Mouse (Mus musculus): ENCODE results near the gene 4933427D14Rik. TPM values are rescaled to one million over a fixed set of nuclear protein-coding genes. Genes with fewer than 3 reads are reported as not detected.
"Not testable (repeated sequence)": the region's sequence is repeated elsewhere in the genome, so short reads cannot be mapped to it uniquely, and the experiment has no call there.

Gene 4933427D14Rik
- polyA plus RNA-seq, 1 experiment from 2014 or later: 9.0 TPM

DNA sequence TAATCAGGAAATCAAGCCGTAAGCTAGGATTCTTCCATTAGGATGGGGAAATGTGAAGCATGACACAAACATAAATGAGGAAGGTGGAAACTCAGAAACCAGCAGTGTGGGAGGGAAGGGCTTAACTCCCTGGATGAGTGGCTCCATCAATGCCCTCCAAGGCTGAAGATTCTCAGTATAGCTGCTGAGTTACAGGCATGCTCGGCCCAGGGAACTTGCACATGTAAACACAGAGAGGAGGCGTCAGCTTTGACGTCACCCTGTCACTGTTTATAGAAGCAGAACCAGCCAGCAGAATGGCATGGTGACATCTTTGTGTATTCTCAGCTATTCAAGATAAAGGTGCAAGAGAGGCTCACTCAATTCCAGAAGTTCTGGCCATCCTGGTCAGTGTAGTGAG, 23.0 kb downstream of the 4933427D14Rik start:
- no peaks in the 10 kb centered on the region for H3K4me1 ChIP-seq (ENCODE audit: control insufficient read depth, insufficient read depth, low read length)
- no peaks in the 10 kb centered on the region for H3K9me3 ChIP-seq (ENCODE audit: control insufficient read depth, low read length)
- peaks cover 56% of the 10 kb centered on the region for H3K36me3 ChIP-seq (ENCODE audit: control insufficient read depth, insufficient read depth, low read length)
- ATAC-seq (ENCODE audit: low read depth): no peak
- WGBS: 74% methylated on average over 4 of the region's 4 CpGs
- no peak overlapping the region for H3K4me2 ChIP-seq (ENCODE audit: low read depth, low read length)
- no peak for DNase-seq (ENCODE audit: low spot score)
- no peak overlapping the region for H3K4me3 ChIP-seq (ENCODE audit: low read depth, low read length)
- no peak overlapping the region for H3K9ac ChIP-seq (ENCODE audit: low read depth, low read length)
- no peak overlapping the region for H3K27ac ChIP-seq (replicated peaks; ENCODE audit: low read depth, low read length)
- H3K27me3 ChIP-seq (replicated peaks; ENCODE audit: control insufficient read depth, insufficient read depth, low read length): no peaks in the 10 kb centered on the region

DNA sequence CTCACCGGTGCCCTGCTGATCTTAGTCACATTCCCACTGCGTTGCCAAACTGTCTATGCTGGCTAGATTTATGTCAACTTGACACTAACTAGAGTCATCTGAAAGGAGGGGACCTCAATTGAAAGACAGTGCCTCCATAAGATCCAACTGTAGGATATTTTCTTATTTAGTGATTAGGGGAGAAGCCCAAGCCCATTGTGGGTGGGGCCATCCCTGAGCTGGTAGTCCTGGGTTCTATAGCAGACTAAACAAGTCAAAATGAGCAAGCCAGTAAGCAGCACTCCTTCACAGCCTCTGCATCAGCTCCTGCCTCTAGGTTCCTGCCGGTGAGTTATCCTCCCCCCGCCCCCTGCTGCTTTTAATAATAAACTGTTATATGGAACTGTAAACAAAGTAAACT, 26.1 kb downstream of the 4933427D14Rik start:
- Histone ChIP-seq H3K27me3 (replicated peaks; ENCODE audit: control insufficient read depth, insufficient read depth, low read length) (no peaks in the 10 kb centered on the region), H3K4me3 (ENCODE audit: low read depth, low read length) (no peak overlapping the region), H3K36me3 (ENCODE audit: control insufficient read depth, insufficient read depth, low read length) (peaks cover 63% of the 10 kb centered on the region), H3K27ac (replicated peaks; ENCODE audit: low read depth, low read length) (no peak overlapping the region), H3K9me3 (ENCODE audit: control insufficient read depth, low read length) (no peaks in the 10 kb centered on the region), H3K4me2 (ENCODE audit: low read depth, low read length) (no peak overlapping the region), H3K4me1 (ENCODE audit: control insufficient read depth, insufficient read depth, low read length) (no peaks in the 10 kb centered on the region), H3K9ac (ENCODE audit: low read depth, low read length) (no peak overlapping the region)
- 91% methylated on average over 4 of the region's 4 CpGs for WGBS
- DNase-seq (ENCODE audit: low spot score) (no peak), ATAC-seq (ENCODE audit: low read depth) (no peak)

DNA sequence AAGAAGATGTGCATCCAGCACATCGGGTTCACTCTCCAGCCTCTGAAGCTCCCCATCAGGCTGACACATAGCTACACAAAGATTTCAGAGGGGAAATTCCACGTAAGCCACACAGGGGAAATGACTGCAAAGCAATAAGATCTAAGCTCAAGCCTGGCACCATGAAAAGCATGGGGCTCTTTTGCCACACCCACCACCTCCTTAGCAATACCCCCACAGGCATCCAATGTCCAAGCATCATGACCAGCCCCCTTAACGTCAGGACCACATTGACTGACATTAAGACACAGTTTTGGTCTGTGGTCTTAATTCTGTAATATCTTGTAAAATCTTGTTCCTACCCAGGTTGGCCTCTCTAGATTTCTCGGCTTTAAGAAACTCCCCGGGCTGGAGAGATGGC, 26.7 kb downstream of the 4933427D14Rik start:
- Histone ChIP-seq H3K36me3 (ENCODE audit: control insufficient read depth, insufficient read depth, low read length) (peaks cover 69% of the 10 kb centered on the region), H3K27me3 (replicated peaks; ENCODE audit: control insufficient read depth, insufficient read depth, low read length) (no peaks in the 10 kb centered on the region), H3K27ac (replicated peaks; ENCODE audit: low read depth, low read length) (no peak overlapping the region), H3K4me2 (ENCODE audit: low read depth, low read length) (no peak overlapping the region), H3K9me3 (ENCODE audit: control insufficient read depth, low read length) (no peaks in the 10 kb centered on the region), H3K4me1 (ENCODE audit: control insufficient read depth, insufficient read depth, low read length) (no peaks in the 10 kb centered on the region), H3K4me3 (ENCODE audit: low read depth, low read length) (no peak overlapping the region), H3K9ac (ENCODE audit: low read depth, low read length) (no peak overlapping the region)
- DNase-seq (ENCODE audit: low spot score) (no peak), ATAC-seq (ENCODE audit: low read depth) (no peak)
- WGBS: 90% methylated on average over 5 of the region's 5 CpGs

DNA sequence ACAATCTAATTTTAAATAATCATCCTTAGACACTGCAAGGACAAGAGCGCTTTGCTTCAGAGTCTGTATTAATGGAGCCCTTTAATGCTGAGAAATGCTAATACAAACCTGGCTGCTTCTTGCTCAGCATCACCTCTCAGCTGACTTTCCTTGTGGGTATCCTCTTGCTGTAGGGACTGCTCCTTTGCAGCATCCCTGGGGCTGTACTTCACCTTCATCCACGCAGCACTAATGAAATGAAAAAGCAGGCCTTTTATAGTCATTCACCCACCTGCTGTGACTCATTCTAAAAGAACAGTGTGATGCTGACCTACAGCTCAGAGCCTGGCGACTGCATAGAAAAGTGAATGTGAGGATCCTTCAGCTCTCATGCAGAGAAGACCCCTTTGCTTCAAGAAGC, 30.7 kb downstream of the 4933427D14Rik start:
- Histone ChIP-seq H3K4me2 (ENCODE audit: low read depth, low read length) (no peak overlapping the region), H3K27me3 (replicated peaks; ENCODE audit: control insufficient read depth, insufficient read depth, low read length) (no peaks in the 10 kb centered on the region), H3K9ac (ENCODE audit: low read depth, low read length) (no peak overlapping the region), H3K4me3 (ENCODE audit: low read depth, low read length) (no peak overlapping the region), H3K27ac (replicated peaks; ENCODE audit: low read depth, low read length) (no peak overlapping the region), H3K36me3 (ENCODE audit: control insufficient read depth, insufficient read depth, low read length) (peaks cover 85% of the 10 kb centered on the region), H3K9me3 (ENCODE audit: control insufficient read depth, low read length) (no peaks in the 10 kb centered on the region), H3K4me1 (ENCODE audit: control insufficient read depth, insufficient read depth, low read length) (no peaks in the 10 kb centered on the region)
- WGBS: 65% methylated on average over 3 of the region's 3 CpGs
- DNase-seq (ENCODE audit: low spot score) (no peak), ATAC-seq (ENCODE audit: low read depth) (no peak)

DNA sequence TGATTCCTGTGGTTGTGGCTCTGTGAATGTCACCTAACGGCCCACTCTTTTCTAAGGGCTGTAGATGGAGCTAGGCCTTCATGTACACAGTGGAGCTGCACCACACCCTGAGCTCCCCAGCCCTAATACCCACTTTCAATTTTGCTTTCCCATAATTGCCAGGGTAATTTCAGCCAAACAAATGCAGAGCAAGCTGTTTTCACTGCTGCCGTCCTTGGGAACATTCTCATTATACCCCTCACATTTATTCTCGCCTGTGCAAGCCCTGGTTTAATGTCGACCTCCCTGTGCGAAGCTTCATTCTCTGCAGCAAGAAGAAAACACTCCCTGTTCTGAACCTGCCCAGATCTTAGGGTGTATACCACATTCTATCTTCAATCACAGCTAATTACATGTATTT, 31.3 kb downstream of the 4933427D14Rik start:
- no peaks in the 10 kb centered on the region for H3K4me1 ChIP-seq (ENCODE audit: control insufficient read depth, insufficient read depth, low read length)
- H3K4me2 ChIP-seq (ENCODE audit: low read depth, low read length): no peak overlapping the region
- peaks cover 79% of the 10 kb centered on the region for H3K36me3 ChIP-seq (ENCODE audit: control insufficient read depth, insufficient read depth, low read length)
- no peak overlapping the region for H3K9ac ChIP-seq (ENCODE audit: low read depth, low read length)
- H3K27ac ChIP-seq (replicated peaks; ENCODE audit: low read depth, low read length): no peak overlapping the region
- no peak overlapping the region for H3K4me3 ChIP-seq (ENCODE audit: low read depth, low read length)
- no peak for ATAC-seq (ENCODE audit: low read depth)
- no peaks in the 10 kb centered on the region for H3K9me3 ChIP-seq (ENCODE audit: control insufficient read depth, low read length)
- WGBS: 86% methylated on average over 5 of the region's 5 CpGs
- DNase-seq (ENCODE audit: low spot score): no peak
- no peaks in the 10 kb centered on the region for H3K27me3 ChIP-seq (replicated peaks; ENCODE audit: control insufficient read depth, insufficient read depth, low read length)

DNA sequence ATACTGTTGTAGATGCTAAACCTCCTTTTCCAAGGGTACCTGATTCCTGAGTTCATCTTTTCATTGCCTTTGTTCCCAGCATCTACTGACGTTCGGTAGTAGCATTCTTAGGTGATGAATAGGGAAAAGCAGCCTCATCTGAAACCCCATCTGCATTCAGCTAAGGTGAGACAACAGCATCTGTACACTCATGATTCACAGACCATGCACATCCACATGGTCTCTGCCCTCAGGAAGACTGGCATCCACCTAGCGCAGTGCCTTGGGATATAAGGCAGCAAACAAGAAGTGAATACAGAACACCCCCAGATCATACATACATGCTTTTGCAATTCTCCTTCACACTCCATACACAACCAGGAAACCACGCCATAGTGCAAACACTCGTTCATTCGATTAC, 32.5 kb downstream of the 4933427D14Rik start:
- Histone ChIP-seq H3K27ac (replicated peaks; ENCODE audit: low read depth, low read length) (no peak overlapping the region), H3K4me1 (ENCODE audit: control insufficient read depth, insufficient read depth, low read length) (no peaks in the 10 kb centered on the region), H3K4me2 (ENCODE audit: low read depth, low read length) (no peak overlapping the region), H3K27me3 (replicated peaks; ENCODE audit: control insufficient read depth, insufficient read depth, low read length) (no peaks in the 10 kb centered on the region), H3K9me3 (ENCODE audit: control insufficient read depth, low read length) (no peaks in the 10 kb centered on the region), H3K9ac (ENCODE audit: low read depth, low read length) (no peak overlapping the region), H3K36me3 (ENCODE audit: control insufficient read depth, insufficient read depth, low read length) (peaks cover 78% of the 10 kb centered on the region), H3K4me3 (ENCODE audit: low read depth, low read length) (no peak overlapping the region)
- no peak for ATAC-seq (ENCODE audit: low read depth)
- 94% methylated on average over 6 of the region's 6 CpGs for WGBS
- no peak for DNase-seq (ENCODE audit: low spot score)

DNA sequence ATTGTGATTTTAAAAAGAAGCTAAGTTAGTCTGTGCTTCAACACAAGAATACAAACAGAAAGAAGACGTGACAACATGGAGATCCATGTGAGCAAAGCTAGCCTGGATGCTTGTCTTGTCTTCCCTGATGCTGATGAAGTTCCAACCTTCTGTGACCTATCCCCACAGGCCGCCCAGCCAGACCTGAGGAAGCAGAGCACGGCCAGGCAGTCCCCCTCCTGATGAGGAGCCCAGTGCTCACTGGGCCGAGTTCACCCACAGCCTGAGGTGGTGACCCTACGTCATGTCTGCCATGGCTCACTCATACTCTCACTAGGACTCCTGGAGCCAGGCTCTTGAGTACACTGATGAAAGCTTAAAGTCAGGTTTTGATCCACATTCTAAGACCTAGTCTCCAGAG, 33.8 kb downstream of the 4933427D14Rik start:
- Histone ChIP-seq H3K27ac (replicated peaks; ENCODE audit: low read depth, low read length) (no peak overlapping the region), H3K4me1 (ENCODE audit: control insufficient read depth, insufficient read depth, low read length) (no peaks in the 10 kb centered on the region), H3K4me3 (ENCODE audit: low read depth, low read length) (no peak overlapping the region), H3K27me3 (replicated peaks; ENCODE audit: control insufficient read depth, insufficient read depth, low read length) (no peaks in the 10 kb centered on the region), H3K9ac (ENCODE audit: low read depth, low read length) (no peak overlapping the region), H3K4me2 (ENCODE audit: low read depth, low read length) (no peak overlapping the region), H3K9me3 (ENCODE audit: control insufficient read depth, low read length) (no peaks in the 10 kb centered on the region), H3K36me3 (ENCODE audit: control insufficient read depth, insufficient read depth, low read length) (peaks cover 79% of the 10 kb centered on the region)
- 85% methylated on average over 5 of the region's 5 CpGs for WGBS
- ATAC-seq (ENCODE audit: low read depth) (no peak), DNase-seq (ENCODE audit: low spot score) (no peak)

DNA sequence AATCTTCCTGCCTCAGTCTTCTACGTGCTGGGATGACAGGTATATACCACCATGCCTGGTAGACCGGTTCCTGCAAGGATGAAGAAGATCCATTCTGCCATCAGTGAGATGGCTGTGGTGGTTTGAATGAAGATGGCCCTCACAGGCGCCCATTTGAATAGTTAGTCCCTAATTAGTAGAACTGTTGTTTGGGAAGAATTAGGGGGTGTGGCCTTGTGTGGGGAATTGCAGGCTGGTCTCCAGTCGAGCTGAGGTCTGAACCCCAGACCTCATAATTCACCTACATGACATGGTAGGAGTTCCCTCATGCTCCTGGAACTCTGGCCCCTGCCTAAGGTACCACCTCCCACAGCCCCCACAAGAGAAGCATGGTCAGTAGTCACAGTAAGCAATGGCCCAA, 35.4 kb downstream of the 4933427D14Rik start:
- ATAC-seq (ENCODE audit: low read depth); H3K4me3 ChIP-seq (ENCODE audit: low read depth, low read length); H3K9me3 ChIP-seq (ENCODE audit: control insufficient read depth, low read length); H3K9ac ChIP-seq (ENCODE audit: low read depth, low read length); DNase-seq (ENCODE audit: low spot score); H3K4me2 ChIP-seq (ENCODE audit: low read depth, low read length); H3K27ac ChIP-seq (replicated peaks; ENCODE audit: low read depth, low read length); H3K4me1 ChIP-seq (ENCODE audit: control insufficient read depth, insufficient read depth, low read length); H3K27me3 ChIP-seq (replicated peaks; ENCODE audit: control insufficient read depth, insufficient read depth, low read length): not testable (repeated sequence)
- H3K36me3 ChIP-seq (ENCODE audit: control insufficient read depth, insufficient read depth, low read length): peaks cover 76% of the 10 kb centered on the region
- WGBS: 76% methylated on average over 4 of the region's 4 CpGs

DNA sequence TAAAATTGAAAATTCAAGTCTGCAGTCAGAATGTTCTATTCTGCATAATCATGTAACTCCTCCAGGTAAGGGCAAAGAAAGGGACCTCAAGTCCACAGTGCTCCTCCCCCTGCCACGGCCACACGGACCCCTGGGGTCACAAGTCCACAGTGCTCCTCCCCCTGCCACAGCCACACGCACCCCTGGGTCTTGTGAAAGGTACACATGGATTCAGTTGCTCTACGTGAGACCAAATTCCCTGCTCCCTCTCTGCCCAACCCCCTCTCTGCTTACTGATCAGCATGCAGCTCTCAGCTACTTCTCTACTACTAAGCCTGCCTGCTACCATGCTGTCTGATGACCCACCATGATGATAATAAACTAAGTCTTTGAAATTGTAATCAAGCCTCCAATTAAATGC, 37.4 kb downstream of the 4933427D14Rik start:
- ATAC-seq (ENCODE audit: low read depth): no peak
- Histone ChIP-seq H3K9ac (ENCODE audit: low read depth, low read length) (no peak overlapping the region), H3K27ac (replicated peaks; ENCODE audit: low read depth, low read length) (no peak overlapping the region), H3K36me3 (ENCODE audit: control insufficient read depth, insufficient read depth, low read length) (peaks cover 65% of the 10 kb centered on the region), H3K9me3 (ENCODE audit: control insufficient read depth, low read length) (no peaks in the 10 kb centered on the region), H3K4me2 (ENCODE audit: low read depth, low read length) (no peak overlapping the region), H3K4me3 (ENCODE audit: low read depth, low read length) (no peak overlapping the region), H3K27me3 (replicated peaks; ENCODE audit: control insufficient read depth, insufficient read depth, low read length) (no peaks in the 10 kb centered on the region), H3K4me1 (ENCODE audit: control insufficient read depth, insufficient read depth, low read length) (no peaks in the 10 kb centered on the region)
- WGBS: 79% methylated on average over 4 of the region's 4 CpGs
- DNase-seq (ENCODE audit: low spot score): no peak

Data from embryonic facial prominence, embryonic 14.5 days (tissue).